ENCODE assay signal across 28 mouse cellular contexts in the genomic region with DNA sequence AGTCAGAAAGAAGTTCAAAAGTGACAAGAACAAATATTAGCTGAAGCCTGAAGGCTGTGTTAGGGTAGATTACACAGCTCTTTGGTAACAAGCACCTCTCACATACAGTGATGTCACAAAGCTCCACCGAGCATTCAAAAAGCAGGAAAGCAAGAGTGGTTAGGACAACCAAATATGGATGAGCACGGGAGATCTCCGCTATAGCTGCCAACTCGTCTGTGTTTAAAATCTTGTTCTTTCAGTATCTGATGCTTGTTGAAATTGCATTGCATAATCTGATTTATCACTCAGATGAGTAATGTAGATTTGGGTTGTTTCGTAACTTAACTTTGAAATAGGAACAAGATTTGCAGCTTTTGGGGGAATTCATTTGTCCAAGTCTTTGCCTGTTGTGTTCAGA.
DNase-seq lines count a peak whose midpoint lies in the region; ATAC-seq and TF ChIP-seq lines count a peak whose summit lies in the region.
"Had no signal": no experiment of that assay in that cellular context is flagged by ENCODE, and none has a peak within 500 bp of the region (broad histone marks: within the 10 kb centered on the region; RNA-seq: fewer than 3 reads in every experiment).

No protein-coding gene starts in this region.

- peak; percentile 4 to 75 for DNase-seq in adrenal gland, adult (ENCODE audit: inconsistent age in 2 of 2, low spot score in 1 of 2)
- no peak for DNase-seq in adrenal gland, postnatal 4 days (ENCODE audit: low spot score in 2 of 2)
- DNase-seq in lung, embryonic 14.5 days: peak; percentile 5
- DNase-seq in lung, postnatal 4 days: no peak
- DNase-seq in NIH3T3 (ENCODE audit: low read depth): peak; percentile 11
- peak; percentile 7 for DNase-seq in fibroblast of lung, adult 2 months (ENCODE audit: low read depth)
- DNase-seq in kidney, adult 18-20 months: no peak
- DNase-seq: cerebellum, adult 8-10 months; cerebellum, postnatal 25 days; heart, postnatal 10 days; kidney, adult 8-10 months; kidney, postnatal 10 days; layer of hippocampus, adult 9-11 months; lung, postnatal 10 days; right cerebral cortex, postnatal 4 days; thymus, adult 2 months; thymus, postnatal 36 days had no signal

- 48% methylated on average over 5 of the region's 5 CpGs for WGBS in lung, embryonic 14.5 days
- WGBS in kidney, embryonic 14.5 days: 86% methylated on average over 5 of the region's 5 CpGs

- H3K27me3 ChIP-seq in lung, embryonic 14.5 days (ENCODE audit: insufficient read depth, low read length): no peaks in the 10 kb centered on the region
- H3K27me3 ChIP-seq in kidney, embryonic 14.5 days (ENCODE audit: control insufficient read depth, insufficient read depth, low read length): no peaks in the 10 kb centered on the region
- H3K27me3 ChIP-seq: heart, embryonic 13.5 days; intestine, embryonic 15.5 days; limb, embryonic 12.5 days; neural tube, embryonic 13.5 days had no signal

- no peak for ATAC-seq in lung, embryonic 14.5 days (ENCODE audit: insufficient read depth)
- no peak for ATAC-seq in kidney, embryonic 14.5 days (ENCODE audit: low FRiP score, low TSS enrichment)
- ATAC-seq: forebrain, embryonic 16.5 days; hindbrain, postnatal 0 days; intestine, embryonic 15.5 days had no signal

- no peaks in the 10 kb centered on the region for H3K4me1 ChIP-seq in lung, embryonic 14.5 days (ENCODE audit: insufficient read depth)
- no peaks in the 10 kb centered on the region for H3K4me1 ChIP-seq in kidney, embryonic 14.5 days (ENCODE audit: control insufficient read depth, insufficient read depth, low read length)
- H3K4me1 ChIP-seq: forebrain, embryonic 10.5 days; heart, embryonic 13.5 days; hindbrain, embryonic 10.5 days; intestine, embryonic 15.5 days; limb, embryonic 12.5 days; neural tube, embryonic 13.5 days had no signal

- H3K9me3 ChIP-seq in lung, embryonic 14.5 days (ENCODE audit: low read depth, low read length): no peaks in the 10 kb centered on the region
- H3K9me3 ChIP-seq in kidney, embryonic 14.5 days (ENCODE audit: control insufficient read depth, low read length): no peaks in the 10 kb centered on the region
- H3K9me3 ChIP-seq: forebrain, embryonic 10.5 days; heart, embryonic 13.5 days; hindbrain, embryonic 10.5 days; intestine, embryonic 15.5 days; limb, embryonic 12.5 days; neural tube, embryonic 13.5 days had no signal

- no peak overlapping the region for H3K27ac ChIP-seq in lung, embryonic 14.5 days (ENCODE audit: low read depth)
- no peak overlapping the region for H3K27ac ChIP-seq in kidney, embryonic 14.5 days (ENCODE audit: low read depth, low read length)
- H3K27ac ChIP-seq: forebrain, embryonic 10.5 days; heart, embryonic 13.5 days; hindbrain, embryonic 10.5 days; hindbrain, postnatal 0 days; intestine, embryonic 15.5 days; limb, embryonic 12.5 days; neural tube, embryonic 13.5 days had no signal

- no peaks in the 10 kb centered on the region for H3K36me3 ChIP-seq in lung, embryonic 14.5 days (ENCODE audit: insufficient read depth)
- H3K36me3 ChIP-seq in kidney, embryonic 14.5 days (ENCODE audit: control insufficient read depth, insufficient read depth, low read length): no peaks in the 10 kb centered on the region
- H3K36me3 ChIP-seq: forebrain, embryonic 10.5 days; heart, embryonic 13.5 days; hindbrain, embryonic 10.5 days; intestine, embryonic 15.5 days; limb, embryonic 12.5 days; neural tube, embryonic 13.5 days had no signal

- no peak overlapping the region for H3K9ac ChIP-seq in lung, embryonic 14.5 days
- no peak overlapping the region for H3K9ac ChIP-seq in kidney, embryonic 14.5 days (ENCODE audit: low read depth, low read length)
- H3K9ac ChIP-seq: heart, embryonic 13.5 days; intestine, embryonic 15.5 days; limb, embryonic 12.5 days; neural tube, embryonic 13.5 days had no signal

- H3K4me3 ChIP-seq in lung, embryonic 14.5 days (ENCODE audit: low read depth, low read length): no peak overlapping the region
- H3K4me3 ChIP-seq in kidney, embryonic 14.5 days (ENCODE audit: low read length): no peak overlapping the region
- H3K4me3 ChIP-seq: forebrain, embryonic 10.5 days; heart, embryonic 13.5 days; hindbrain, embryonic 10.5 days; intestine, embryonic 15.5 days; limb, embryonic 12.5 days; neural tube, embryonic 13.5 days had no signal

- H3K4me2 ChIP-seq in lung, embryonic 14.5 days: no peak overlapping the region
- H3K4me2 ChIP-seq in kidney, embryonic 14.5 days (replicated peaks; ENCODE audit: low read depth, low read length): no peak overlapping the region
- H3K4me2 ChIP-seq: heart, embryonic 13.5 days; intestine, embryonic 15.5 days; limb, embryonic 12.5 days; liver, embryonic 11.5 days; midbrain, embryonic 11.5 days; neural tube, embryonic 13.5 days had no signal

- no peak for TF ChIP-seq CTCF in lung, embryonic 14.5 days (IDR thresholded peaks at IDR 0.05; ENCODE audit: low read depth)

Comparison
In these comparisons a context has a peak if more than half of its experiments do, and no peak if none do; other contexts are left out.
1. DNase-seq: peak in adrenal gland, adult (2 of 2), lung, embryonic 14.5 days (single experiment), NIH3T3 (single experiment) and fibroblast of lung, adult 2 months (single experiment); none in adrenal gland, postnatal 4 days (0 of 2), lung, postnatal 4 days (0 of 2) and kidney, adult 18-20 months (single experiment).